Mouse (Mus musculus) monocyte, adult 2 months (primary cell): Measurements from ENCODE around the gene Aff3.

Experiments
- DNase-seq, 2 experiments: peaks; one replicate each; pipeline ENCODE4 v3.0.0; 2022; ENCODE audit warnings: low spot score in 2 of 2, low read depth in 1 of 2

The Aff3 gene

GRCm38 (mm10) chr1:38197145-38197682, 467.5 kb downstream of the Aff3 start:
- DNase-seq: no peak

- no peak for DNase-seq
These were observed 469.0 kb downstream of the Aff3 start for GRCm38 (mm10) chr1:38195721-38196120.

GRCm38 (mm10) chr1:38186227-38186545, 478.6 kb downstream of the Aff3 start:
- DNase-seq: no peak

- peak; percentile 3 to 15 for DNase-seq
These were observed 479.1 kb downstream of the Aff3 start for GRCm38 (mm10) chr1:38185517-38186226.

- DNase-seq: no peak
These were observed 483.7 kb downstream of the Aff3 start for GRCm38 (mm10) chr1:38181020-38181550.

GRCm38 (mm10) chr1:38178929-38179328, 485.8 kb downstream of the Aff3 start:
- DNase-seq: no peak

GRCm38 (mm10) chr1:38176077-38176476, 488.7 kb downstream of the Aff3 start:
- DNase-seq: no peak

- DNase-seq: no peak
These were observed 492.9 kb downstream of the Aff3 start for GRCm38 (mm10) chr1:38171874-38172273.

GRCm38 (mm10) chr1:38165696-38166095, 499.1 kb downstream of the Aff3 start:
- no peak for DNase-seq

- DNase-seq: no peak
These were observed 514.7 kb downstream of the Aff3 start for GRCm38 (mm10) chr1:38150086-38150485.

- no peak for DNase-seq
These were observed 518.7 kb downstream of the Aff3 start for GRCm38 (mm10) chr1:38146008-38146407.

- DNase-seq: no peak
These were observed 523.4 kb downstream of the Aff3 start for GRCm38 (mm10) chr1:38141371-38141770.

GRCm38 (mm10) chr1:38140911-38141310, 523.8 kb downstream of the Aff3 start:
- no peak for DNase-seq

GRCm38 (mm10) chr1:38139396-38139795, 525.4 kb downstream of the Aff3 start:
- no peak for DNase-seq

- no peak for DNase-seq
These were observed 531.8 kb downstream of the Aff3 start for GRCm38 (mm10) chr1:38132942-38133341.

GRCm38 (mm10) chr1:38130715-38131483, 533.9 kb downstream of the Aff3 start:
- no peak for DNase-seq

GRCm38 (mm10) chr1:38129501-38130267, 535.1 kb downstream of the Aff3 start, which contains the start of gene Rev1:
Gene Rev1 (minus strand): TSS chr1:38129801.
- DNase-seq: peak; percentile 66 to 81

- DNase-seq: peak; percentile 10 to 19
These were observed 535.8 kb downstream of the Aff3 start for GRCm38 (mm10) chr1:38128919-38129436.
